Mouse (Mus musculus) thymus, postnatal 10 days (tissue): ENCODE data around the gene Gm20388.
A peak's percentile ranks its signal among the peaks of the same experiment; 100 is the strongest.

Experiments used
- DNase-seq, 2 experiments: peaks; one replicate each; pipeline ENCODE4 v3.0.0; 2021; ENCODE audit warnings: low spot score in 2 of 2

Gene Gm20388

DNA sequence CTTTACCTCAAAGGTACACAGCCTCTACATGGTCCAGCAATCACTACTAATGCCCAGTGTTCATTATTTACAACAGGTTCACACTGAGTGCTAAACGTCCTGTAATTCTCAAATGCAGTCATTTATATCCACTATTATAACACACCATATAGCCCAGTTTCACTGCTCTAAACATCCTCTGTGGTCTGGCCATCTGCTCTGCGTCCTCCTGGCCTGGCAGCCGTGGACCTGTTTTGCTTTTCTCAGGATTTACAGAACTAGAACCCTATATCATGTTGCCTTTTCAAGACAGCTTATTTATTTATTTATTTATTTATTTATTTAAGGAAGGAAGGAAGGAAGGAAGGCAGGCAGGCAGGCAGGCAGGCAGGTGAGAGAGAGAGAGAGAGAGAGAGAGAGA is 3017.2 kb downstream of the Gm20388 start:
- no peak for DNase-seq

DNA sequence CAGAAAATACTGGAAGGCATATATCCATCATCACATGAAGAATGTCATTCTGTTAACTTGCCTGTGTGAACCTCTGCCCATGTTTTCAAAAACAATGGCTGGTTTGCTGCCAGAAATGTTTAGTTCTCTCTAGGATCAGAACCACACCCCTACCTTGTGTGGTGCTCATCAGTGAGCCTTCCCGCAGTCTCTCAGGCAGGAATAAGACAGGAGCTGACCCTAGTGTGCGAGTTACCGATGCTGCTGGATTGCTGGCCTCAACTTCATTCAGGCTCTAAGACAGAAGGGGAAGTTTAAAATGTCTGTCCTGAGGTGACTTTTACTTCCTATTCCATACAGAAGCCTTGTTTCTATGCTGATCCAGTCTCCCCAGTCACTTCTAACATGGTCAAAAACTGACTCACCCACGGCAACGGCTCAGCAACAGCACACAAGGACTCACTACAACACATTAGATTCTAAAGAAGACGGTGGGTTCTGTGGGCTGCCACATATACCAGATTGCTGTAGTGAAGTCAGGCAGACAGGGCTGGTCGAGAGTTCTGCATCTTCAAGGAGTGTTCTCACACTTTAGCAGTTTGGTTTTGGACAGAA is 3018.1 kb downstream of the Gm20388 start:
- no peak for DNase-seq

DNA sequence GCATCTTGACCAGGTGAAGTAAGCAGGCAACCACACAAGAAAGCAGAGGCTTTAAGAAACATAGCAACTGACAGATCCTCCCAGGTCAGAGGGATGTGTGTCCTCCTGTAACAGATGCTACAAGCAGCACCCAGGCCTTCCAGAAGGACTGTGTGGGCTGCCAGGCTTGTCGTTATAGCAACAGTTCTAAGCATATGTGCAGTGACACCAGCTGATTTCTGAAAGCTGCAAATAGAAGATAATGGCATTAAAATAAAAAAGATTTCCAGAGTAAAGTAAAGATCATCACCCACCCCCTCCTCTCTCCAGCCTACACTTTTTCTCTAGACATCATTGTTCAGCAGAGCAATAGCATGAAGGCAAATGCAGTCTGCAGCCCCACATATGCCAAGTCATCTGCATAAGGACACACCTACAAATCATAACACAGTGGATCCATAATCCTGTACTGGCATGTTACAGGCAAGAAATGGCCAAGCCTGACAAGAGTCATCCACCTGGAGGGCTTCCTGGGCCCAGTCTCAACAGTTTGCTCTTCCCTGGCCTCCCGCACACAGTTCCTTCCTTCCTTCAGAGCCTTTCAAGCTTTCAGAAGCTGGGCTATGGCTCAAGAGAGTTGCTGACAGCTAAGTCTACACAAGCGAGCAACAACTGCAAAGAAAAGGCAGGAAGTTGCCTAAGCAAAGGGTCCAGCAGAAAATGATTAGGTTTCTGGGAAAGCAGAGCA is 3021.4 kb downstream of the Gm20388 start:
- DNase-seq, result no peak

DNA sequence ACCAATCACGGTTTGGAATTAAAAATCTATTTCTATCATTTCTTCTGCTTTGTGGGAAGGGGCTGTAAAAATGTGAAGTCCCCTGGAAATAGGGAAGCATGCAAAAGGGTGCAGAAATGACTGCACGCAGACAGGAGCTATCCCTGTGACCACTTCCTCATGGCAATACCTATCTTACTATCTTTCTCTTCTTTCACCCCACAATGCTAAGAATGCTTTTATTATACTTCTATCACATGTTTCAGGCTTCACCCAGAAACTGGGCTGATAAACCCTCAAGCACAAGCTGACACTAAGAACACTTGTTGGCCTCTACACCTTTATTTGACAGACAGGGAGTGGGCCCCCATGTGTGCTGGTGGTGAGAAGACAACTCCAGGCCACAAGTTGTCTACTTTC is 3021.9 kb downstream of the Gm20388 start:
- no peak for DNase-seq

DNA sequence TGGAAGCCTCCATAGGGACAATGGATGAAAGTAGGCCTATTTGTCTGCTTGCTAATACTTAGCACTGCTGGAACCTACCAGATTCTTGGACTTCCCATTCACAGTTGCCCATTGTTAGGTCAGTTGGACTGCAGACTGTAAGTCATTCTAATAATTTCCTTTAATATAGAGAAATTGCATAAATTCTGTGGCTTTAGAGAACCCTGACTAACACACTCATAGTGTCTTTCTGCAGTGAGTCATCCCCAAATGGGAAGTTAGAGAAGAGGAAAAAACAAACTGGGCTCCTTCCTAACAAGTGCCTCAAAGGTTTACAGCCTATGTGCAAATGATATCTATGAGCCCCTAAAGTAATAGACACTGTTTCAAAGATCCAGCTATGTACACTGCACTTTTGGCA is 3023.3 kb downstream of the Gm20388 start:
- no peak for DNase-seq

DNA sequence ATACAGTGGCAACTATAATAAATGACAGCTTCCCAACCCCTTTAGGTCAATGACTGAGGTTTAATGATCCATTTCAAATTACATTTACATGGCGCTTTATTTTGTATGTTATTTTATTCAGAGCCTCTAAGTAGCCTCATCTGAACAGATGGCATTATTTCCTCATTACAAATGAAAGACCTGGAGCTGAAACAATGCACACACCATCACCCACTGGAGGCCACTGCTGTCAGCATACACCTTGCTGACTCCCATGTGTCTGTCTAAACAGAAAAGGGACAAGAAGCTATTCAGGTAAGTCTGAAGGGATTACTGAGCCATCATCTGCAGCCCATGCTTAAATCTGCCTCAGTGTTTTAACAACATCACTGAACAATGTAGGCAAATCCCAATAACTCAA is 3024.5 kb downstream of the Gm20388 start:
- DNase-seq, result no peak

DNA sequence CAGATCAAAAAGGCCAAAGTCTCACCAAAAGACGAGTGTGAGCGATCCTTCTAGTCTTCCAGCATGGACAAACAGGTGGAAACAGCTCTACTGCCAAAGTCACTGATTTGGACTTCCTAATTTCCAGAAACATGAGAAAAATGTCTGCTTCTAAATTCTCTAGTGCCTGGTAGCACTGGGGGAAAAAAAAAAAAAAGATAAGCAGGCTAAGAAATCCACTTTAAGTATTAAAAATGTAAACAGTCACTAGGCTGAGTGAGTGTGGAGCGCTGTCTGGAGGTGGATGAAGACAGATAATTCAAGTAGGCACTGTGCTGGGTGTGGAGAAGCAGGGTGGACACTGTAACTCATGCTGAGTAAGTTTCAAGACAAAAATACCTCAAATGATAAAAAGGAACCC is 3025.3 kb downstream of the Gm20388 start:
- DNase-seq, result no peak

DNA sequence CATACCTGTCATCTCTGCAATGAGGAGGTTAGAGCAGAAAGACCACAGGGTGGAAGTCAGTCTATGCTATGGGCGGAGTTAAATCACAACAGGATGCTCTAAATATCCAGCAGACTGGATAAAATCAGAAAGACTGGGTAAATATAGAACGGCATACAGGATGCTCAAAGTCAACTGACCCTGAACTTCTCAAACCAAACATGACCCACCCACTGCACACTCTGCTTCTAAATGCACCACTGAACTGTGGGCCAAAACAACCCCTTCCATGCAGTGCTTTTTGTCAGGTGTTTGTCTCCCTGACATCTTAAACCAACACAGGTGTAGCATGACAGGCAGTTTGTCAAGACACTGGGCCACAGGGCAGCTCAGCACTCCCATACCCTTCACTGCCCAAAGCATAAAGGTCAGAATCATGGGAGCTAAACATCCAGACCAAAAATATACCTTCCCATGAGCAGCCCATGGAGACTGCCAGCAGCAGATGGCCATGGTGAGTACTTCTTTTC is 3027.0 kb downstream of the Gm20388 start:
- DNase-seq, result no peak

DNA sequence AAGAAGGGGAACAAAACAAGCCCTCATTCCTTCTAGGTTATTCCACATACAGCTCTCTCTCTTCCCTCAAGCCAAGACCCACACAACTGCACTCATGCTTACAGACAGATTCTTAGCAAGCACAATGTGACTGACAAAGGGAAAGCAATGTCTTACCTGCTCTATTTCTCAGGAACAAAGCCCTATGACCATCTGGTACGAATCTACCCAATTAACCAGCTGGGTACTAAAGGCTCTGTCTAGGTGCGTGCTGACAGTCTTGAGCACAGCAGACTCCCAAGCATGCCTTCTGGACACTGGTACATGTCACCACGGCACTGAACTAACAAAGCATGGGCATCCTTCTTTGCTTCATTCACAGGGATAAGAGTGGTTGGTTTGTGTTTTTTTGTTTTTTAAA is 3027.5 kb downstream of the Gm20388 start:
- DNase-seq, result no peak

DNA sequence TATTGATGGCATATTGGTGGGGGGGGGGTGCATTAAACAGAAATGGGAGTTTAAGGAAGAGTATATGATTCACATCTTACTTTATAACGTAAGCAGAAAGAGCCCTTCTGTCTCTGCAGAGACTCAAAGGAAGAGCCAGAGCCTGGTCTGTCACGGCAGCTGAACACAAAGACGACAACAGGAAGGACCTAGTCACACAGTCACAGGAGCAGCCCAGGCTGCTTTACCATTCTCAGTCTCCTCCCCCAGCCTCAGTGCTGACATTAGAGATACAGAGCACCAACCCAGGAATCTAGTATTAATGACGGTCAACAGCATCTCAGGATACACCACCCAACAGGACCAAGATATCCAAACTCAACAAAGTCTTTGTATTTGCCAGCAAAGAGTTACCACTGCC is 3027.9 kb downstream of the Gm20388 start:
- peak in 1 of 2 experiments; percentile 50 for DNase-seq

DNA sequence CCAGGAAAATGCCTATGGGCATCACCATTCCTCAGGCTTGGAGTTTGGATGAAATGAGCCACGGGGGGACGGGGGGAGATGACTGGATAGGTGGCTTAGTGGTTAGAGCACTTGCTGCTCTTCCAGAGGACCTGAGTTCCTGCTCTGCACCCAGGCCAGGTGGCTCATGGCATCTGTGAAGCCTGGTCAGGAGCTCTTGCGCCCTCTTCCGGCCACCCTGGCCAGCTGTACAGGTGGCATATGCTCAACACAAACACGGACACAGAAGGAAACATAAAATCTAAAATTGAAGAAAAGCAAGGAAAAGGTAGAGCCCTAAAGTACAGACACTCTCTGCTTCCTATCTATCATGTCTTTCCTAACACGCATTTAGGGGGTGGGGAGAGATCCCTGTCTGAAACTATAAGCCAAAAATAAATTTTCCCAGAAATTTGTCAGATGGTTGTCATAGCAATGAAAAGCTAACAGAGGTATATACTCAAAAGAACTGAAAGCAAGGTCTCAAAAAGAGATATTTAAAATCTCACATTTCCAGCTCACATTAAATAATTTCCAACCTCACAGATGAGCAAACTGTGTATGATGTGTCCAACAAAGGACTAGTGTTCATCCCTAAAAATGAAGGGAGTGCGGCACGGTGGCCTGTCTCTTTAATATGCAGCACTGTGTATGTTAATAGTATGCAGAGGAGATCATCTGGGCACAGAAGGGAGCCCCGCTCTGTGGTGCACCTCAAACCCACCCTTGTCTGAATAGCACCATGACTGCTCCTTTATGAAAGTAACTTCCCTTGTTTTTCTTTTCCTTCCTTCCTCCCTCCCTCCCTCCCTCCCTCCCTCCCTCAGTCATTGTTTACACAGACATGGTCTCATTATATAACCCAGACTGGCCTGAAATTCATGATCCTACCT is 3032.4 kb downstream of the Gm20388 start:
- peak in 1 of 2 experiments; percentile 51 for DNase-seq

DNA sequence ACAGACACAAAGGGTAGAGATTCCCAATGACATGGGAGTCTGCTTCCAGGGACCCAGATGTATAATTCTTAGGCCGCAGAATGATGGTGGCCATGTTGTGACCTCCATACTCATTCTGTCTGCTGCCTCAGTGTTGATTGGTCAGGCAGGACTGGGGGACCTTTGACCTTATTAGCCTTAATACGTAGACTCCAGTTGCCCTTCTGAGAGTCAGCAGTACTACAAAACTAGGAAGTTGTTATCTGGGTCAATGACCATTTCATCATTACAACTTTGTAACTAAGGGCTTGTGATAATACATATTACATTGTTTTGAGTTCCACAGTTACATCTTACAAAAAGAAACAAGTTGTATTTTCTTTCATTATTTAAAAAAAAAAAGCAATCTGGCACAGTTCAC is 3035.1 kb downstream of the Gm20388 start:
- no peak for DNase-seq

DNA sequence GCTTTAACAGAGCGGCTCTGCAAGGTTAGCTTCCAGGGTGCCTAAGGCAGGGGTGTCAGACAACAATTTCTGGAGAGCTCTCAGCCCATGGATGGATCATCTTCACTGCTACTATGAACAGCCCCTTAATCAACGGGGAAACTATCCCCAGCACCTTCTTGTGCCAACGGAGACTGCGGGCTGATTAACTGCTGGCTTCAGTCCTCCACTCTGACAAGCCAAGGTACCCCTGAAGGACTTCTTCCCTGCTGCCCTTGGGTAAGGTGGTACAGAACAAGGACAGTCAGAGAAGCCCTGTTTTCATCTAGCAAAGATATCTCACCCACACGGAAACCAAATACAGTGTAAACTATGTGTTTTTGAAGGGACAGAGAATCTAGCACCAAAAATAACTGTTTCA is 3039.1 kb downstream of the Gm20388 start:
- no peak for DNase-seq

DNA sequence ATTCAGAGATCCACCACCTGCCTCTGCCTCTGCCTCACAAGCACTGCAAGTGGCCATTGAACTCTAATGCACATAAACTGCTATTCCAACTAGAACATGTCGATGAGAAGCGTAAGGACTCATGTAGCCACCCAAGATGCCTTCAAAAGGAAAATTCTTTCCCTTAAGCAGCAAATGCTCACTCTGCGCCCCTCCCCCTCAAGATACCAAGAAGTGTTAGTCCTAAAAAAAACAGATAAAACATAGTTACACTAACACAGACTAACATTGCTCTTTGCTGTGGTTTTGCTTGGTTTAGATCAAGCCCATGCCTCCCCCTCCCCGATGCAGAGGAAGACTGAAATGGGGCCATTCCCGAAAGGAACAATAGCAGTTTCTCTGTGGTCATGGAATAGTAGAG is 3040.8 kb downstream of the Gm20388 start:
- peak; percentile 16 to 37 for DNase-seq

DNA sequence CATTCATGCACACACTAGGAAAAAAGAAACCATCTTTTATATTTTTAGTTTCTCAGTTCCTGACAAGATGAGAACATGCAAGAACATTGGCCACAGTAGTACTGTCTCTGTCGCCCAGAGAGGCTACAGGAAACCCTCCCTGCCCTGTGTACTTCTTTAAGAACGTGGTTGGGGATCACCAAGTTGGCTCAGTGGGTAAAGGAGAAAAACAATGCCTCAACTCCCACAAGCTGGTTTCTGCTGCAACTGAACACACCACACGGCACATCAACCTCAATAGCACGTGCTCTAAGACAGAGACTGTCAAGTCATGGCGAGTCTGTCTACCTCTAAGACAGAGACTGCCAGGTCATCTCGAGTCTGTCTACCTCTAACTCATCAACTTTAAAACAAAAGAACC is 3042.4 kb downstream of the Gm20388 start:
- no peak for DNase-seq

DNA sequence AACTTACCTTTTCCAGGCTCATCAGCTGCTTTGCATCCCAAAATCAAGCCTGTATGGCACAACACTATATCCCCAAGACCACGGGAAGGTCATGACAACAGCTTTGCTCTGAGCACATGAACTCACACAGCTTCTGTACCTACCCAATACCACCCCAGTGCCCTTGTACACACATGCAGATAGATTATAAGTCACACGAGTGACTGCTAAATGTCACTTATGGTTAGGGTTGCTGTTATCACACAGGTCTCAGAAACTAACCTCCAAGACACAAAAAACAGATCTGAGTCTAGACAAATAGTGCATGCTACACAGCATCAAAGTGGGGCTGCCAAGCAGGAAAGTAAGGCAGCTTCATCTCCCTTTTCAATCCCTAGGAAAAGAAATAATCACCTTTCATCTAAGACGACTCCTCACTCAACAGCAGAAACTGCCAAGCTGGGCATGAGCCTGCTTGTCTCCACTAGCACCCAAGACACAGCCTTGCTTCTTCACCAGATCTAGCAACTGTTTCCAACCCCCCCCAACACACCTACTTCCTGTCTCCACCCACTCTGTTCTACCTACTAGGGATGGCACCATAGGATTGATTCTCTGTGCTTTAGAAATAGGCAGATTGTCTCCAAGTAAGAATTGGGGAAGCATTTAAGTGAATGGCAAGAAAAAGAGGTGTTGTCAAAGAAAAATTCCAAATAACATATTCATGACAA is 3043.6 kb downstream of the Gm20388 start:
- peak in 1 of 2 experiments; percentile 42 for DNase-seq

DNA sequence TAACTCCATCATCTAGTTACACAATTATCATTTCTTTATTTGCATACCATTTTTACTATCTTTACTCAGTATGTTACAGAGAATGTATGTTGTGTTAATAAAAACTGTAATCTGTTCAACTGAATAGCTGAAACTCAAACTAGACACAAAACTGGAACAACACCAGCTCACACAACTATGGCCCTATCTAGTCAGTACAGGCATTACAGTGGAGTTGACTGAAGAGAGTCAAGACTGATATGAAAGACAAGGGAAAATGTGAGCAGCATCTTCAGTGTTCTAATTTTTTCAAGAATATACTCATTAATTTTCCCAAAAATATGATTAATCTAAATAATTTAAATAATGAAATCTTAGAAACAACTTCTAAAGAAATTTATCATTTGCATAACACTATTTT is 3044.6 kb downstream of the Gm20388 start:
- no peak for DNase-seq

DNA sequence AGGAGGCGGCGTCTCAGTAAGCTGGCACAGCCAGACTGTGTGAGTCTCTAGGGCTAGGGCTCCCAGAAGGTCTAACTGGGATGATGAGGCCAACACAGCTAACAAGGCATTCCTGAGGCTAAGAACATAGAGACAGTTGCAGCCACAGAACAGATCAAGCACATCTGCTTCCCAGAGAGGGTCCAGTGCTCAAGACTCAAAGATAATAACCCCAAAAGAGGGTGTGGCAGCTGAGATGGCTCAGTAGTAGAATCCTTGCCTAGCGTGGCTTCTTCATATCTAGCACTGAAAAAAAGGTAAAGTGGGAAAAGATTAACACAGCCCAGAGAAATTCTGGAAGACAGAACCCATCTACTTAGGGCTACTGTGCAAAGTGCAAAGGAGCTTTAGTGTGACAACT is 3045.4 kb downstream of the Gm20388 start:
- DNase-seq, result no peak

DNA sequence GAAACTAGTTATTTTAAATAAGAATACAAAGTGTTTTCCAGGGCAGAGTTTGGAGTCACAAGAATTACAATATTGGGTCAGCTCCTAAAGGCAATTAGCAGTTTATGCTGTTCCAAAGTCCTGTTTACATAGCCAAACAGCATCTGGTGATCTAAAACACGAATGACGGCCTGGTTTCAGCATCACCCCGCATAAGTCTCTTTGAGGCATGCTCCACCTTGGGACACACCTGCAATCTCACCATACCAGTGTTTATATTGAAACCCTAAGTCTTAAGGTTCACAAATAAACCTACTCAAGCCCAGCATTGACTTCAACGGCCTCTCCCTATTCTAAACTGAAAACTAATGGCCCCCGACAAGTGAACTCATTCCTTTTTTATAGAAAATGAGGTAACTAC is 3049.7 kb downstream of the Gm20388 start:
- DNase-seq, result no peak

DNA sequence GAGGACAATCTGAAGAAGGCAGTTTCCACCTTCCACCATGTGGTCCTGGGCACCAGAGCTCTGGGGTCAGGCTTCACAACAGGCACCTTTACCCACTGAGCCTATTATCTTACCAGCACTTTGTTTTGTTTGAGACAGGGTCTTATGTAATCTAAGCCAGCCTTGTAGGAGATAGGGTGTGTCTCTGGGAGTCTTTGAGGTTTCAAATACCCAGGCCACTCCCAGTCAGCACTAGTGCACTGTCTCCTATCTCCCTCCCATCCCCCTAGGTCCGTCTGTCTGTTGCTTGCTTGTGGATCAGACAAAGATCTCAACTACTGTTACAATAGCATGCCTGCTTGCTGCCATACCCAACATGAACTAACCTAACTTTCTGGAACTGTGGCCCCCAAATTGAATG is 3050.3 kb downstream of the Gm20388 start:
- DNase-seq, result no peak

DNA sequence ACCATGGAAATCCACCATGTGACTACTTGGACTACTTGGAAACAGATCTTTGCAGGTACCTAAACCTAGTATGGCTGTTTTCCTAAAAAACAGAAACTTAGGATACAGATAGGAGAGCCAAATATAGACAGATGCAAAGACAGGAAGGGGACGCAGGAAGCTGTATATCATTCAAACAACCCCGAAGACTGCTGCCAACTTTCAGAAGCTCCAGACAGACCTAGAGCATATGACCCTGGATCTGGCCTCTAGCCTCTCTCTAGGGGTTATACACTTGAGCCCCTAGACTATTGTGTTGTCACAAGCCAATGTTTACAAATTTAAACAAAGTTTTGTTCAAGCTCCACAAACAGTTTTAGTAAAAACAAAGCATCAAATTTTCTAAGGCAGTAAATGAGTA is 3050.8 kb downstream of the Gm20388 start:
- no peak for DNase-seq

DNA sequence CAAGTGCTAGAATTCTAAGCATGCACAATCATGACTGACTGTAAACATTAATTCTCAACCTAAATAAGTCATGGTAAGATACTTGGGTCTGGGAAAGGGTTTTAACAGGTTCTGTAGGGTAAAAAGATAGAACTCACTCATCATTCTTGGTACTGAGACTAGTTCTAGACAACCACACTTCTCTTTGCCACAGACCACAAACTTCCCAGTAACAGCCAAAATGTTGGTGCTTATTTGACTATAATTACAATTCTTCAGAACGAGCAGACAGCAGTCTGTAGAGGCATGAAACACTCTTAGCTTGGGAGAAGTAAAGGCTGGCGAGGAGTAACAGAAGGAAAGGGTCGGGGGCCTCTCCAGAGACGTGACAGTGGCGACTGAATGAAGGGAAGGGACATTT is 3051.4 kb downstream of the Gm20388 start:
- no peak for DNase-seq
